Mouse (Mus musculus) brain, embryonic 14.5 days (tissue): ENCODE data around the gene Tamm41.

ENCODE experiments used
- CTCF ChIP-seq: fragments of 200-500 bp; IDR thresholded peaks from 2 replicates; pipeline ENCODE4 v1.5.1; 2012; ENCODE audit warnings: inconsistent platforms, mild to moderate bottlenecking, moderate library complexity, borderline replicate concordance; ENCODE audit not compliant: insufficient read depth, insufficient read length; ENCODE audit errors: extremely low read depth
- POLR2A ChIP-seq: fragments of 200-500 bp; IDR thresholded peaks from 2 replicates; pipeline ENCODE4 v1.6.1; 2012; ENCODE audit warnings: mild to moderate bottlenecking, inconsistent platforms, borderline replicate concordance; ENCODE audit not compliant: poor library complexity, insufficient read depth, insufficient read length, severe bottlenecking; ENCODE audit errors: extremely low read depth

DNA sequence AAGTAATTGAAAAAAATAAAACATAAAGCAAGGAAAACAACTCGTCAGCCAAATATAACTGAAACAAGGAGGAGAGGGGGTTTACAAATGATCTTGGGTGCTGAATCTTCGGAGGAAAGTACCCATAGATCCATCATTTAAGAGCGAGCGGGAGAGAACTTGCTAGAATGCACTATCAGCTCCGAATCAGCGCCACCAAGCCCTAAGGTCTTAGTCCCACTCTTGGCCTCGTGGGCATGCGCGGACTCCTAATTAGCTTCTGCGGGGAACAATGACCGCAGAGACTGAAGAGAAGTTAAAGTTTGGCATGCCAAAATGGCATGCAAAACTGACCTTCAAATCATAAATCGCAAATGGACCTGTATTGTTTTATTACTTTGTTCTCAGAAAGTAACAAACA is 70.1 kb downstream of the Tamm41 start:
- no peak for TF ChIP-seq CTCF
- no peak for TF ChIP-seq POLR2A
